Mouse (Mus musculus) stomach, embryonic 15.5 days (tissue): ENCODE results near the gene 4931429L15Rik. TPM values are rescaled to one million over a fixed set of nuclear protein-coding genes. Genes with fewer than 3 reads are reported as not detected.
"Not testable (repeated sequence)": the region's sequence is repeated elsewhere in the genome, so short reads cannot be mapped to it uniquely, and the experiment has no call there.

ENCODE experiments used
- ATAC-seq: fragments of 200-750 bp; cut with Nextera tagmentation; 2 replicates; pipeline ENCODE4 v1.8.0; 2017; ENCODE audit warnings: low read depth, moderate number of reproducible peaks, moderate TSS enrichment; ENCODE audit not compliant: insufficient read depth, low FRiP score
- H3K27ac ChIP-seq: fragments of 300-500 bp; sonication (generic); 2 replicates; pipeline ENCODE4 v1.5.1; 2015; ENCODE audit warnings: mild to moderate bottlenecking, inconsistent platforms
- H3K27me3 ChIP-seq: fragments of 300-500 bp; sonication (generic); replicated peaks from 2 replicates; pipeline ENCODE4 v1.6.1; 2015; ENCODE audit warnings: inconsistent platforms
- H3K36me3 ChIP-seq: fragments of 300-500 bp; sonication (generic); 2 replicates; pipeline ENCODE4 v1.6.1; 2015; ENCODE audit warnings: inconsistent platforms
- H3K4me1 ChIP-seq: fragments of 300-500 bp; sonication (generic); 2 replicates; pipeline ENCODE4 v1.6.1; 2015; ENCODE audit warnings: inconsistent platforms
- H3K4me2 ChIP-seq: fragments of 300-500 bp; sonication (generic); 2 replicates; pipeline ENCODE4 v1.6.1; 2015; ENCODE audit warnings: mild to moderate bottlenecking, inconsistent platforms
- H3K4me3 ChIP-seq: fragments of 300-500 bp; sonication (generic); replicated peaks from 2 replicates; pipeline ENCODE4 v1.5.1; 2015; ENCODE audit warnings: inconsistent platforms
- H3K9ac ChIP-seq: fragments of 300-500 bp; sonication (generic); 2 replicates; pipeline ENCODE4 v1.6.1; 2015; ENCODE audit warnings: inconsistent platforms
- H3K9me3 ChIP-seq: fragments of 300-500 bp; sonication (generic); 2 replicates; pipeline ENCODE4 v1.6.1; 2016; ENCODE audit warnings: inconsistent platforms
- WGBS: fragments of 180-500 bp; shearing (Covaris S2); methylation state at CpG from one replicate; pipeline ENCODE4 v1.1.7; 2015; 5-methylcytosine and 5-hydroxymethylcytosine counted together
- polyA plus RNA-seq: library from polyadenylated mRNA; unstranded; fragments of >200 nt; fragmentation: Nextera tagmentation; extraction: Ambion mirVana; gene quantifications from 2 replicates; pipeline ENCODE4 v1.2.1, GENCODE M21; 2015

Gene 4931429L15Rik
- polyA plus RNA-seq, 1 experiment from 2014 or later, result not detected

GRCm38 (mm10) chr9:46337331-46337730, 17.5 kb upstream of the 4931429L15Rik start:
- no peak overlapping the region for H3K4me2 ChIP-seq
- no peak for ATAC-seq
- 0 out of 2 replicates have a peak, but pooled peaks cover 4% of the 10 kb centered on the region for H3K27me3 ChIP-seq
- H3K36me3 ChIP-seq, result no peaks in the 10 kb centered on the region
- no peak overlapping the region for H3K27ac ChIP-seq
- H3K4me1 ChIP-seq, result no peaks in the 10 kb centered on the region
- H3K4me3 ChIP-seq, result no peak overlapping the region
- WGBS, result 67% methylated on average over 7 of the region's 7 CpGs
- H3K9ac ChIP-seq, result no peak overlapping the region
- no peaks in the 10 kb centered on the region for H3K9me3 ChIP-seq

- not testable (repeated sequence) for H3K4me3 ChIP-seq, H3K4me1 ChIP-seq, H3K9ac ChIP-seq, H3K9me3 ChIP-seq, H3K36me3 ChIP-seq, H3K27me3 ChIP-seq, H3K4me2 ChIP-seq, ATAC-seq, H3K27ac ChIP-seq
- WGBS, result 70% methylated on average over 13 of the region's 14 CpGs
These were observed 16.5 kb upstream of the 4931429L15Rik start for GRCm38 (mm10) chr9:46336294-46336693.

GRCm38 (mm10) chr9:46335461-46335995, 15.7 kb upstream of the 4931429L15Rik start:
- H3K27me3 ChIP-seq, result 0 out of 2 replicates have a peak, but pooled peaks cover 4% of the 10 kb centered on the region
- H3K4me3 ChIP-seq, result no peak overlapping the region
- ATAC-seq, result no peak
- no peak overlapping the region for H3K27ac ChIP-seq
- H3K9me3 ChIP-seq, result no peaks in the 10 kb centered on the region
- 70% methylated on average over 10 of the region's 10 CpGs for WGBS
- H3K9ac ChIP-seq, result no peak overlapping the region
- no peaks in the 10 kb centered on the region for H3K36me3 ChIP-seq
- no peaks in the 10 kb centered on the region for H3K4me1 ChIP-seq
- no peak overlapping the region for H3K4me2 ChIP-seq

DNA sequence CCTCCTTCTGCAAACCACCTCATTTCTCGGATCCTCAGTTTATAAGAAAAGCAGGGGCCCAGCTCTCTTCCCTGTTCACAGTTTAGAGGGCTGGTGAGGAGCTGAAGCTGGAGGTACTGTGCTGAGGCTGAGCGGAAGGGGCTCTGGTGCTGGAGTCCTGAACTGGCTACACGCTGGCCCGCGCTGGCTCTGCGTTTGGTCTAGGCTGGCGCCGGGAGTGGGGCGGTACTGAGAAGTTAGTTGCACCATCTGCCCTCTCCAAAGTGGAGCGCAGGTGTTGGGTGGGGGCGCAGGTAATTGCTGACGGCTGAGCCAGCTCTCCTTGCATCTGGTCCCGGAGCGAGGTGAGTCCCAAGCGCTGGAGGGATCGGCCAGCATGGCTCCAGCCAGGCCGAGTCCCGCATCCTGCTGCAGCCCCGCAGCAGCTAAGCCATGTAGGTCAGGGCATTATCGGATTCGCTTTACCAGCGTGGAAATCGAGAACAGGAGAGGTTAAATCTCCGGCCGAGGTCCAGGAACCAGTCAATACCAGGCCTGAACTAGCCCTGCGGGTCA, 14.8 kb upstream of the 4931429L15Rik start:
- Histone ChIP-seq H3K36me3 (no peaks in the 10 kb centered on the region), H3K4me3 (no peak overlapping the region), H3K27ac (no peak overlapping the region), H3K4me2 (no peak overlapping the region), H3K9me3 (no peaks in the 10 kb centered on the region), H3K9ac (no peak overlapping the region), H3K4me1 (no peaks in the 10 kb centered on the region), H3K27me3 (0 out of 2 replicates have a peak, but pooled peaks cover 4% of the 10 kb centered on the region)
- WGBS, result 34% methylated on average over 26 of the region's 26 CpGs
- ATAC-seq, result no peak

- no peak overlapping the region for H3K4me2 ChIP-seq
- no peak overlapping the region for H3K27ac ChIP-seq
- no peak for ATAC-seq
- no peaks in the 10 kb centered on the region for H3K36me3 ChIP-seq
- no peak overlapping the region for H3K9ac ChIP-seq
- H3K4me1 ChIP-seq, result 0 out of 2 replicates have a peak, but pooled peaks cover 12% of the 10 kb centered on the region
- no peak overlapping the region for H3K4me3 ChIP-seq
- 89% methylated on average over 1 of the region's 1 CpGs for WGBS
- 0 out of 2 replicates have a peak, but pooled peaks cover 4% of the 10 kb centered on the region for H3K27me3 ChIP-seq
- H3K9me3 ChIP-seq, result no peaks in the 10 kb centered on the region
These were observed 11.5 kb upstream of the 4931429L15Rik start for GRCm38 (mm10) chr9:46331301-46331700.

DNA sequence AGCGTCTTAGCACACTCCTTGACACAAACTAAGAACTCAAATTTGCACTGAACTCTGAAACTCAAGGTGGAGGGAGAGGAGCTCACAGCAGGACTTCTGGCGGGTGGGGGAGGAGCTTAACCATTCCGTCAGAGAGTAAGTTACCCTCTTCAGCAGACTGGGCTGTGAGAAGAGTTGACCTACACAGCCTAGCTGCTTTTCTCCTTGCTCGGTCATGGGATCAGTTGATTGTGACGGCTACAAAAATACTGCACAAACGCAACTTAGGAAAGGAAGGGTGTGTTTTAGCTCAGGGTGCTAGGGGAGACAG, 10.8 kb upstream of the 4931429L15Rik start:
- ATAC-seq, result no peak
- Histone ChIP-seq H3K4me1 (0 out of 2 replicates have a peak, but pooled peaks cover 12% of the 10 kb centered on the region), H3K4me2 (no peak overlapping the region), H3K36me3 (no peaks in the 10 kb centered on the region), H3K4me3 (no peak overlapping the region), H3K9ac (no peak overlapping the region), H3K27ac (no peak overlapping the region), H3K27me3 (0 out of 2 replicates have a peak, but pooled peaks cover 4% of the 10 kb centered on the region), H3K9me3 (no peaks in the 10 kb centered on the region)
- WGBS, result 43% methylated on average over 6 of the region's 6 CpGs

DNA sequence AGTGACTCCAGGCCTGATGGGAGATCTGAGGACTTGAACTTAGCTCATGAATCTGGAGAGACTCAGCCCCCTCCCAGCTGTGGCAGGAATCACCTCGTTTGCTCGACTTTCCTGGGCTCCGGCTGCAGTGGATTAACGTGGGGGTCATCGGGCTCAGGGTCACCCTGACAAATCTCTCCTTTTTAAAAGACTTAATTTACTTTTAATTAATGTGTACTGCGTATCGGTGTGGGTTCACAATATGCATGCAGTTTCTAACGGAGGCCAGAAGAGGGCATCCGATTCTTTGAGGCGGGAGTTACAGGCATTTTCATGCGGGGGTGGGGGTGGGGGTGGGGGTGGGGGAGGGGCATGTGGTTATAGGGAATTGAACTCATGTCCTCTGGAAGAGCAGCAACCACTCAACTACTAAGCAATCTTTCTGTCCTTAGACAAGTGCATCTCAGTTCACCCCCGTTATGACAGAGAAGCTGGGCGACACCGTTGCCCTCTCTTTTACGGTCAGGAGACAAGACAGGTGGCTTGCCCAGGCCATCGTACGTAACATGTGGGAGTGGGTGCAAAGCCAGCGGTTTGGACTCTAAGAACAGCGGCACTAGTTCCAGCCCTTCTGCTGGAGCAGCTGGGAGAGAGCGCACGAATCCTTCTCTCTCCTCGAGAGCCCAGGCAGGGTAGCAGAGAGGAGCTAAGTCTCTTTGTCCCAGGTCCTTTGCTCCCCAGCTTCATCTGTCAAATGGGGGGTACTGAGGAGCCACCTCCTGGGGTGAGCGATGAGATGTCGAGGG, 10.2 kb upstream of the 4931429L15Rik start:
- Histone ChIP-seq H3K4me1 (0 out of 2 replicates have a peak, but pooled peaks cover 12% of the 10 kb centered on the region), H3K9me3 (no peaks in the 10 kb centered on the region), H3K27me3 (0 out of 2 replicates have a peak, but pooled peaks cover 4% of the 10 kb centered on the region), H3K36me3 (no peaks in the 10 kb centered on the region), H3K4me2 (no peak overlapping the region), H3K4me3 (no peak overlapping the region; the same call in 1 of the 2 replicates), H3K9ac (no peak overlapping the region), H3K27ac (no peak overlapping the region)
- 27% methylated on average over 24 of the region's 24 CpGs for WGBS
- no peak for ATAC-seq

DNA sequence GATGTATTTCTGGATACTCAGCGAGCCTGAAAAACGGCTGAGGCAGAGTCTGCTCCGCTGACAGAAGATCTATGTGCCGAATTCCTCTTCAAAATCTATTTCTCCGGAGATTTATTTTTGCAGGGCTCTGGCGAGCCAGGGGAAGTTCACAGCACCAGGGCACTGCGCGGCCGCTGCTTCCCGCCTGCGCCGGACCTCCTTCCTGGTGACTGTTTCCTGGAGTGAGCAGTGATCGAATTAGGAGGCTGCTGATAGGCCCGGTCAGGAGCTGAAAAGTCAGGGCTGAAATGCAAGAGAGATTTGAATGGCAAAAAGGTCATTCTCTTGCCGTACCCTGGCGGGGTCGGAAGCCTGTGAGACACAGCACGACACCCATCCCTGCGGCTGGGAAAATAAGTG, 9.5 kb upstream of the 4931429L15Rik start:
- ATAC-seq, result 0 out of 2 replicates have a peak, but pooled peaks have one; percentile 11
- Histone ChIP-seq H3K9me3 (no peaks in the 10 kb centered on the region), H3K27me3 (no peaks in the 10 kb centered on the region), H3K36me3 (no peaks in the 10 kb centered on the region), H3K9ac (0 out of 2 replicates have a peak overlapping the region, but pooled peaks have one; percentile 19), H3K4me1 (0 out of 2 replicates have a peak, but pooled peaks cover 12% of the 10 kb centered on the region), H3K27ac (peak overlapping the region; percentile 8; the same call in 1 of the 2 replicates), H3K4me2 (peak overlapping the region; percentile 56), H3K4me3 (peak overlapping the region; percentile 33)
- WGBS, result 6% methylated on average over 19 of the region's 19 CpGs

- ATAC-seq, result peak; percentile 48; the same call in 1 of the 2 replicates
These were observed 8.9 kb upstream of the 4931429L15Rik start for GRCm38 (mm10) chr9:46328572-46329249.

GRCm38 (mm10) chr9:46327706-46328571, 8.2 kb upstream of the 4931429L15Rik start:
- Histone ChIP-seq H3K4me3 (peak overlapping the region; percentile 33), H3K4me1 (0 out of 2 replicates have a peak, but pooled peaks cover 12% of the 10 kb centered on the region), H3K4me2 (peak overlapping the region; percentile 56), H3K36me3 (no peaks in the 10 kb centered on the region), H3K9ac (no peak overlapping the region), H3K27ac (no peak overlapping the region), H3K27me3 (no peaks in the 10 kb centered on the region), H3K9me3 (no peaks in the 10 kb centered on the region)
- ATAC-seq, result no peak
- WGBS, result 70% methylated on average over 25 of the region's 25 CpGs

More at GRCm38 (mm10) chr9:46328572-46329249, 8.9 kb upstream of the 4931429L15Rik start:
- no peaks in the 10 kb centered on the region for H3K9me3 ChIP-seq
- 0 out of 2 replicates have a peak, but pooled peaks cover 12% of the 10 kb centered on the region for H3K4me1 ChIP-seq
- H3K4me3 ChIP-seq, result peak overlapping the region; percentile 33
- WGBS, result 8% methylated on average over 30 of the region's 30 CpGs
- H3K27ac ChIP-seq, result peak overlapping the region; percentile 8; the same call in 1 of the 2 replicates
- peak overlapping the region; percentile 56 for H3K4me2 ChIP-seq
- no peaks in the 10 kb centered on the region for H3K36me3 ChIP-seq
- H3K27me3 ChIP-seq, result no peaks in the 10 kb centered on the region
- peak overlapping the region; percentile 19; the same call in 1 of the 2 replicates for H3K9ac ChIP-seq
